Mouse (Mus musculus) embryonic facial prominence, embryonic 12.5 days (tissue): ENCODE measurements around the gene Tomm70a. TPM values are rescaled to one million over a fixed set of nuclear protein-coding genes. Genes with fewer than 3 reads are reported as not detected.

Source experiments
- ATAC-seq: fragments of 200-750 bp; cut with Nextera tagmentation; 2 replicates; pipeline ENCODE4 v1.8.0; 2017; ENCODE audit not compliant: insufficient number of reproducible peaks, insufficient read depth, low FRiP score, low TSS enrichment
- H3K27ac ChIP-seq: fragments of 300-500 bp; sonication (generic); 2 replicates; pipeline ENCODE4 v1.5.1; 2016; ENCODE audit warnings: mild to moderate bottlenecking
- H3K27me3 ChIP-seq: fragments of 300-500 bp; sonication (generic); 2 replicates; pipeline ENCODE4 v1.6.1; 2016; ENCODE audit warnings: mild to moderate bottlenecking, moderate library complexity
- H3K36me3 ChIP-seq: fragments of 300-500 bp; sonication (generic); 2 replicates; pipeline ENCODE4 v1.6.1; 2016; ENCODE audit warnings: mild to moderate bottlenecking
- H3K4me1 ChIP-seq: fragments of 300-500 bp; sonication (generic); 2 replicates; pipeline ENCODE4 v1.6.1; 2016
- H3K4me2 ChIP-seq: fragments of 300-500 bp; sonication (generic); replicated peaks from 2 replicates; pipeline ENCODE4 v1.6.1; 2016; ENCODE audit warnings: mild to moderate bottlenecking, moderate library complexity
- H3K4me3 ChIP-seq: fragments of 300-500 bp; sonication (generic); 2 replicates; pipeline ENCODE4 v1.5.1; 2016; ENCODE audit warnings: mild to moderate bottlenecking
- H3K9ac ChIP-seq: fragments of 300-500 bp; sonication (generic); 2 replicates; pipeline ENCODE4 v1.6.1; 2016; ENCODE audit warnings: mild to moderate bottlenecking, moderate library complexity
- H3K9me3 ChIP-seq: fragments of 300-500 bp; sonication (generic); 2 replicates; pipeline ENCODE4 v1.6.1; 2016; ENCODE audit warnings: mild to moderate bottlenecking, moderate library complexity
- WGBS: fragments of 180-500 bp; shearing (Covaris S2); methylation state at CpG from one replicate; pipeline ENCODE4 v1.1.7; 2016; 5-methylcytosine and 5-hydroxymethylcytosine counted together
- polyA plus RNA-seq: library from polyadenylated mRNA; unstranded; fragments of >200 nt; fragmentation: Nextera tagmentation; extraction: Ambion mirVana; gene quantifications from 2 replicates; pipeline ENCODE4 v1.2.1, GENCODE M21; 2016

Gene Tomm70a
- polyA plus RNA-seq, 1 experiment from 2014 or later: 61.1 TPM

DNA sequence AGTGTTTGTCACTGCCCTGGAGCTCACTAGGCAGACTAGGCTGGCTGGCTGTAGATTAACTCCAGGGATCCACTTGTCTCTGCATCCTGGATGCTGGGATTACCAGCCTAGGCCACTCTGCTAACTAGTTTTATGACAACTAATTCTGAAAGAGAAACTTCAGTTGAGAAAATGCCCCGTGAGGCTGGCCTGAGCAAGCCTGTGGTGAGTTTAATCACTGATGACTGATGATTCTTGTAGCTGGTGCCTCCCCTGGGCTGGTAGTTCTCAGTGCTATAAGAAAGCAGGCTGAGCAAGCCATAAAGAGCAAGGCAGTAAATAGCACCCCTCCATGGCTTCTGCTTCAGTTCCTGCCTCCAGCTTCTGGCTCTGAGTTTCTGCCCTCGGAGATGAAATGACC is 54.2 kb downstream of the Tomm70a start:
- Histone ChIP-seq H3K36me3 (peaks cover 25% of the 10 kb centered on the region), H3K9me3 (no peaks in the 10 kb centered on the region), H3K4me1 (no peaks in the 10 kb centered on the region), H3K27ac (no peak overlapping the region), H3K9ac (no peak overlapping the region), H3K4me3 (no peak overlapping the region), H3K27me3 (no peaks in the 10 kb centered on the region), H3K4me2 (no peak overlapping the region)
- 64% methylated on average over 2 of the region's 2 CpGs for WGBS
- no peak for ATAC-seq

DNA sequence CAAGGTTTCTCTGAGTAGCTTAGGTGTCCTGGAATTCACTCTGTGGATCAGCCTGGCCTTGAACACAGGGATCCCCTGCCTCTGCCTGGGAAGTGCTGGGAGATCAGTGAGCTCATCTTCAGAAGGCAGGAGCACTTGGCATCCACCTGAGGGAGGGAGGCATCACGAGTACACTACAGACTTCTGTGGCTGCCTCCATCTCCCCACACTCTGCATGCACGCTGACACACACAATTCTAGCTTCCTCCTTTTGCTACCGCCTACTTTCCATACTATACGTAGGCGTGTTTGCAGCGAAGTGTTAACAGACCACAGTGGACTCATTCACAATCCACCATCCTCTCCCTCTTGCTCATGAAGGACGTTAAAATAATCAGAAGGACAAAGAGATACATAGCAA is 54.8 kb downstream of the Tomm70a start:
- Histone ChIP-seq H3K9ac (no peak overlapping the region), H3K9me3 (no peaks in the 10 kb centered on the region), H3K4me1 (no peaks in the 10 kb centered on the region), H3K36me3 (peaks cover 24% of the 10 kb centered on the region), H3K27ac (no peak overlapping the region), H3K4me2 (no peak overlapping the region), H3K27me3 (no peaks in the 10 kb centered on the region), H3K4me3 (no peak overlapping the region)
- WGBS: 86% methylated on average over 7 of the region's 7 CpGs
- ATAC-seq: no peak

DNA sequence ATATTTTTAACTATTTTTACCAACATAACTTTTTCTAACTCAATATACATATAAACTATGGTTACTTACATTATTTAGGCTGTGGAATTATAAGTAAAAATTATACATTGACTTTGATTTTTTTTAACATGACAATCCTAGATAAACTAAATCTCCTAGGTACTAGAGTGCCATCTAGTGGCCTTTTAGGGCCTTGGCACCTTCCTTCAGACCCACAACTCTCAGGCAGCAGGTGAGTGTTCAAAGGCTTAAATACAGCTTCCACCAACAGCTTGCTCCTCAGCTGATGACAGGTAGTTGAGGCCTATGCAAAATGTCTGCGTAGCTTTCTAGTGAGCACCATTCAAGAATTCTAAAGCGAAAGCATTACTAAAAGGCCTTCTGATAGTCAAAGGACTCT is 55.8 kb downstream of the Tomm70a start:
- H3K4me3 ChIP-seq: no peak overlapping the region
- no peak for ATAC-seq
- no peak overlapping the region for H3K4me2 ChIP-seq
- no peak overlapping the region for H3K27ac ChIP-seq
- no peaks in the 10 kb centered on the region for H3K27me3 ChIP-seq
- peaks cover 33% of the 10 kb centered on the region for H3K36me3 ChIP-seq
- H3K9me3 ChIP-seq: no peaks in the 10 kb centered on the region
- no peak overlapping the region for H3K9ac ChIP-seq
- no peaks in the 10 kb centered on the region for H3K4me1 ChIP-seq
- WGBS: 67% methylated on average over 2 of the region's 2 CpGs

DNA sequence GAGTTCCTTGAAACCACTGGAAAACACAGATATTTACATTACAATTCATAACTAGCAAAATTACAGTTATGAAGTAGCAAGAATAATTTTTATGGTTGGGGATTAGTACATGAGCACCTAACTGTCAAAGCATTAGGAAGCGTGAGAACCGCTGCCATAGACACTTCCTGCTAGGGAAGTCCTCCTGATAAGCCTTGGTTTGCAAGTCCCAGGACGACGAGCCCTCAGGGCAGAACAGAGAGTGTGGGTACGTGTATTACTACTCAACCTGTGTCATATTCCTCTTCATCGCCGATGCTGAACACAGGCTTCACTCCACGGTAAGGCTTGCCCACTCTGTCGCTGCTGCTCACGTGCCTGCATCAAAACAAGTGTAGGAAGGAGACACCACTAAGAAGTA is 56.2 kb downstream of the Tomm70a start:
- no peak overlapping the region for H3K4me2 ChIP-seq
- H3K9ac ChIP-seq: no peak overlapping the region
- no peak overlapping the region for H3K27ac ChIP-seq
- H3K9me3 ChIP-seq: no peaks in the 10 kb centered on the region
- H3K4me3 ChIP-seq: no peak overlapping the region
- no peaks in the 10 kb centered on the region for H3K4me1 ChIP-seq
- 88% methylated on average over 10 of the region's 10 CpGs for WGBS
- H3K27me3 ChIP-seq: no peaks in the 10 kb centered on the region
- H3K36me3 ChIP-seq: peaks cover 33% of the 10 kb centered on the region
- ATAC-seq: no peak

DNA sequence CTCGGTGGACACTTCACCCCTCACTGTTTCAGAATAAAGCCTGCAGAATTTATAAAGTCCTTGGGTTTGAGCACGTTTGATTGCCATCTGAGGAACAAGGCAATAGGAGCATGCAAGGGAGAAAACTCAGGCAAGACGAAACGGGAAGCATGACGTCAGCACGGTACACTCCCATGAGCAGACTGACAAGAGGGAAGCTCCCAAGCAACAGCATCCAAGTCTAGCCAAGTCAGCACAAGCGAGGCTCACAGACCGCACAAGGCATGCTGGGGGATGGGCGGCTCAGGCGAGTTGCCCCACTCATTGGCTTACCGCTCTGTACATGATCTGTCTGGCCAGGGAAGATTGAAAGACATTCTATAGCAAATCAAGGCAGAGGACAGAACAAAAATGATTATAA is 59.7 kb downstream of the Tomm70a start:
- ATAC-seq: no peak
- Histone ChIP-seq H3K27me3 (no peaks in the 10 kb centered on the region), H3K36me3 (peaks cover 49% of the 10 kb centered on the region), H3K9me3 (no peaks in the 10 kb centered on the region), H3K27ac (no peak overlapping the region), H3K4me1 (no peaks in the 10 kb centered on the region), H3K9ac (no peak overlapping the region), H3K4me2 (no peak overlapping the region), H3K4me3 (no peak overlapping the region)
- 86% methylated on average over 11 of the region's 11 CpGs for WGBS

DNA sequence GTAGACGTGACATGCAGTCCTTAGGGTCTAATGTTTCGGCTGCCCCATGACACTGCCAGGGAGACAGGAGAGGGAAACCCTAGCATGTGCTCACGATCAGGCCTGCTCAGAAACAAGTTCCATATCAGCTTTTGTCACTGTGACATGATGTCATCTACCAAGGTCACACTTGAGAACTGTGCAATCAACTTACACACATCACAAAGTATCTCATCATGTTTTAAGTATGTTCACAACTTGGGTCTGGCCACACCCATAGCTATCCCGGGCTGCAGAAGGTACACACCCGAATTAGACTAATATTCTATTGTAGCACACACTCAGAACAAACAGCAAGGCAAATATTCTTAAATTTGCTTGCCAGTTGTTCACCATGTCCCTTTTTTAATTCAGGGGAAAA is 60.5 kb downstream of the Tomm70a start:
- WGBS: 89% methylated on average over 5 of the region's 5 CpGs
- ATAC-seq: no peak
- Histone ChIP-seq H3K36me3 (peaks cover 49% of the 10 kb centered on the region), H3K27ac (no peak overlapping the region), H3K27me3 (no peaks in the 10 kb centered on the region), H3K4me1 (no peaks in the 10 kb centered on the region), H3K9me3 (no peaks in the 10 kb centered on the region), H3K4me2 (no peak overlapping the region), H3K4me3 (no peak overlapping the region), H3K9ac (no peak overlapping the region)

DNA sequence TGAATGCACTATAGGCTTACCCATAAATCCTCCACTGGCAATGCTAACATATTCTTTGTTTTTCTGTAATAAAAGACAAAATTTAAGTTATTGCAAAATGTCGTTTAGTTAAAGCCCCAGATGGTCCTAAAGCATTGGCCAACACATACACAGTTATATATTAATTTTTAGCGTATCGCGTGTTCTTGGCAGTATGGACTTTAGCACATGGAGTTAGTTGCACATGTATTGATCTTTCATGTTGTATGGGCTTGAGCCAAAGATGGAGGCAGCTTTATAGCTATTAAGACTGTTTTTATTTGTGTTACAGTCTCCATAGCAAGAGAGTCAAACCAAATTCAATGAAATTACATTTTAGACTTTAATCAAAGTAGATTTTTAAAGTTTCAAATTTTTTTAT is 65.1 kb downstream of the Tomm70a start:
- Histone ChIP-seq H3K4me1 (no peaks in the 10 kb centered on the region), H3K27me3 (no peaks in the 10 kb centered on the region), H3K27ac (no peak overlapping the region), H3K9ac (no peak overlapping the region), H3K4me2 (no peak overlapping the region), H3K36me3 (peaks cover 42% of the 10 kb centered on the region), H3K9me3 (no peaks in the 10 kb centered on the region), H3K4me3 (no peak overlapping the region)
- ATAC-seq: no peak
- WGBS: 95% methylated on average over 4 of the region's 4 CpGs

DNA sequence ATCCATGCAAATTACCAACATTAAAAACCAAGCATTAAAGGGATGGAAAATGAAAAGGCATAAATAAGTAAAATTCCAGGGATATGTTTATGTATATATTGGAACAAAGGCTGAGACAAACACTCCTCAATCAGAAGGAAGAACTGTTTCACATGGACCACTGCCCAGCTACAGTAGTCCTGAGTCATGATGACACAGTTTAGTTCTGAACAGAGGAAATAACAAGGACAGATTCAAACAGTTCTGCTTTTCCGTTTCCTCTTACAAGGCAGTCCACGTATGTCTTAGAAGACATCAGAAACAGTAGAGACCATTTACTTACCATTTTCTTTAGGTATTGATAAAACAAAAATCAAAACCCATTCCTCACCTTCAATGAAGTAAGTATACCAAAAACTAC is 68.0 kb downstream of the Tomm70a start:
- Histone ChIP-seq H3K4me1 (no peaks in the 10 kb centered on the region), H3K27me3 (no peaks in the 10 kb centered on the region), H3K9me3 (no peaks in the 10 kb centered on the region), H3K9ac (no peak overlapping the region), H3K36me3 (peaks cover 26% of the 10 kb centered on the region), H3K4me2 (no peak overlapping the region), H3K27ac (no peak overlapping the region), H3K4me3 (no peak overlapping the region)
- 93% methylated on average over 2 of the region's 2 CpGs for WGBS
- no peak for ATAC-seq

DNA sequence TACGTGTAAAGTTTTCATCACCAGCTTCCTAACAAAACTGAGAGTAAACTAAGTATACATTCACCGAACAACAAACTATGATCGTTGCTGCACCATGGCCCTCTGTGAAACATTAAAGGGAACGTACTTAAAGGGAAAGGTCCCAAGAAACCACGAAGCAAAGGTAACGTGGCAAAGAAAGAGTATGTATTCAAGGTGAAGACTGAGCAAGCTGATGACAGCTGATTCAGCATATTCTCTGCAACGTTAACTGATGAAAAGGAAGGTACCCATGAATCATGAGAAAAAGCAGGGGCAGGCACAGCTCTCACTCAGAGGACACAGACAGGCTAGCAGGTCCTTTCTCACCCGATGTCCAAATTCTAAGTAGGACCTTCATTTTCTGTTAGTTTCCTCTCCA is 68.9 kb downstream of the Tomm70a start:
- 88% methylated on average over 8 of the region's 8 CpGs for WGBS
- ATAC-seq: no peak
- no peak overlapping the region for H3K4me2 ChIP-seq

DNA sequence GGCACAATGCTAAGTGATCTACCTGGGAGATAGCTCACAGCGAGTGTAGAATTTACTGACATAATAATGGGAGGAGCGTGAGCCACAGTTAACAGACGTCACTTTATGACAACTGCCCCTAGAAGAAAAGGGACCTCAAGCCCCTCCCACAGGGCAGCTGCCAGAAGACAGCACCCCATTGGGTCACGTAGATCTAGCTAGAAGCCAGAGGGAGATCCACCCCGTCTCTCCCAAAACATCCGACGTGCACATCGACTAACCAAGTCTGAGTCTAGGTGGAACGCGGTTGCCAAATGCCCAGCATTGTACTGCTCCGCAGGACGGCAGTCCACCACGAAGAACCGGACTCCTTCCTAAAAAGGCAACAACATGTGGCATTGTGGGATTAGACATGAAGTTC is 69.7 kb downstream of the Tomm70a start:
- no peak for ATAC-seq
- H3K27me3 ChIP-seq: no peaks in the 10 kb centered on the region
- H3K4me2 ChIP-seq: no peak overlapping the region
- H3K4me1 ChIP-seq: no peaks in the 10 kb centered on the region
- no peaks in the 10 kb centered on the region for H3K9me3 ChIP-seq
- WGBS: 93% methylated on average over 14 of the region's 14 CpGs
- no peak overlapping the region for H3K9ac ChIP-seq
- no peak overlapping the region for H3K27ac ChIP-seq
- peaks cover 21% of the 10 kb centered on the region for H3K36me3 ChIP-seq
- H3K4me3 ChIP-seq: no peak overlapping the region

More for the DNA sequence above, 68.9 kb downstream of the Tomm70a start:
- Histone ChIP-seq H3K4me3 (no peak overlapping the region), H3K4me1 (no peaks in the 10 kb centered on the region), H3K9ac (no peak overlapping the region), H3K27me3 (no peaks in the 10 kb centered on the region), H3K36me3 (peaks cover 25% of the 10 kb centered on the region), H3K9me3 (no peaks in the 10 kb centered on the region), H3K27ac (no peak overlapping the region)

DNA sequence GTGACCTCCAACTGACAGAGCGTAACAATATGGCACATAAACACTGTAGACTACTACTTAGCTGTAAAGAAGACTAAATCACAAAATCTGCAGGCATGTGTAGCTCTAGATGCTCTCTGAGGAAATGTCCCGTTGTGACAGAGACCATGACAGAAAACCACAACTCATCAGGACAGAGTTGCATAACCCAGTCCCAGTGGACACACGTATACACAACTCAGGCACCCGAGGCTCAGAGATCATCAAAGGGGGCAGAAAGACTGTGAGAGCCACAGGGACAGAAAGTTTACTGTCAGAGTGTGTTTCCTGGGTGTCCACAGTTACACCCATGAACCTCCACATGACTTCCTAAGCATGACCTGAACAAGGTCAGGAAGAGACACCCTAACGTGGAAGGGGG is 75.1 kb downstream of the Tomm70a start:
- Histone ChIP-seq H3K9me3 (no peaks in the 10 kb centered on the region), H3K27me3 (no peaks in the 10 kb centered on the region), H3K4me1 (no peaks in the 10 kb centered on the region), H3K4me2 (no peak overlapping the region), H3K36me3 (peaks cover 26% of the 10 kb centered on the region), H3K9ac (no peak overlapping the region), H3K27ac (no peak overlapping the region), H3K4me3 (no peak overlapping the region)
- no peak for ATAC-seq
- 91% methylated on average over 5 of the region's 5 CpGs for WGBS

DNA sequence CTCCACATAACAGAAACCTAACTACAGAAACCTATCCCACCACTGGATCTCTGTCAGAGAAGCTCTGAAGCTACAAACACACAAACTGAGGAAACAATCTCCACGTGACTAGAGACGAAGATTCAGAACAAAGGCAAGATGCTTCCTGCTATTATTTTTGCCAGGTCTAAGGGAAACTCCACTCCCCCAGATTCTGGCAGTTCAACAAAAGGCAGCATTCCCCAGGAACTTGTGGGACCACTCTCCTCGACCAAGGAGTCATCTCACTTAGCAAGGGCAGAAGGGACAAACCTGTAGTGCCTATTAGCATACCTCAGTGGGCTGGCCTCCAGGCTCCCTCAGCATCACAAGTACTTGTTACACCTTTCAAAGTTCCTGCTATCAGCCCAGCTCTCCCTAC is 75.8 kb downstream of the Tomm70a start:
- 64% methylated on average over 3 of the region's 3 CpGs for WGBS
- ATAC-seq: no peak
- Histone ChIP-seq H3K27me3 (no peaks in the 10 kb centered on the region), H3K9ac (no peak overlapping the region), H3K27ac (no peak overlapping the region), H3K36me3 (peaks cover 20% of the 10 kb centered on the region), H3K4me3 (no peak overlapping the region), H3K4me2 (no peak overlapping the region), H3K9me3 (no peaks in the 10 kb centered on the region), H3K4me1 (no peaks in the 10 kb centered on the region)
